Mouse (Mus musculus): ENCODE results near the gene Nkx1-1.

DNA sequence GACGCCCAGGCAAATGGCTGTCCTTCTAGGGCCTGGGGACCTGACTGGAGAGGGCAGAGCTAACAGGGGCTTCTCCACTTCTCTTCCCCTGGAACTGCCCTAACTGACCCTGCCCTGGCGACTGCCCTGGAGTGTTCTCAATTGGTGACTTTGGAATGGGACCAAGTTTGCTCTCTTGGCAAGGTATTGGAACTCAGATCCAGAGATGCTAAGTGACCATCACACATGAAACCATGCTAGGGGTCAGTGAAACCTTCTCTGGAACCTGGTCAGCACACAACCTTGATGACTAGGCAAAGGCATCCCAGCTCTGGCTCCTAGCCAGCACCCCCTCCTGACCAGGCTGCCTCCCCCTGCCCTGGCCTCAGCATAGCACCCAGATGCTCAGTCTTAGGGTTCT, 25.3 kb upstream of the Nkx1-1 start:
- no peak for TF ChIP-seq CTCF (IDR thresholded peaks at IDR 0.05; ENCODE audit: low read depth, low read length)
- TF ChIP-seq GATA1 (IDR thresholded peaks at IDR 0.05; ENCODE audit: borderline replicate concordance, low read length), result no peak
- TF ChIP-seq TAL1 (conservative IDR thresholded peaks at IDR 0.05; ENCODE audit: low read depth, low read length), result no peak
- no peak for TF ChIP-seq POLR2AphosphoS5 (IDR thresholded peaks at IDR 0.05; ENCODE audit: insufficient replicate concordance, low read depth, low read length)
- TF ChIP-seq GATA2 (IDR thresholded peaks at IDR 0.05; ENCODE audit: borderline replicate concordance, low read depth, low read length), result no peak

All from G1E (cell line).